Mouse (Mus musculus): ENCODE results near the gene Elovl6. TPM values are rescaled to one million over a fixed set of nuclear protein-coding genes. Genes with fewer than 3 reads are reported as not detected.

Elovl6 gene
- polyA plus RNA-seq, 1 experiment from 2014 or later, result 33.5 TPM

- WGBS, result 88% methylated on average over 3 of the region's 3 CpGs
- H3K4me3 ChIP-seq, result no peak overlapping the region
- H3K36me3 ChIP-seq (ENCODE audit: poor library complexity, severe bottlenecking), result no peaks in the 10 kb centered on the region
- H3K27me3 ChIP-seq, result no peaks in the 10 kb centered on the region
- H3K27ac ChIP-seq, result no peak overlapping the region
- H3K9me3 ChIP-seq (replicated peaks), result no peaks in the 10 kb centered on the region
- H3K4me1 ChIP-seq, result peaks cover 4% of the 10 kb centered on the region; the same call in 1 of the 2 replicates
- no peak overlapping the region for H3K9ac ChIP-seq
- ATAC-seq, result no peak
- no peak overlapping the region for H3K4me2 ChIP-seq
Measured at GRCm38 (mm10) chr3:129527046-129527445, 5.1 kb upstream of the Elovl6 start.

GRCm38 (mm10) chr3:129529311-129529710 lies 2.8 kb upstream of the Elovl6 start:
- Histone ChIP-seq H3K27ac (no peak overlapping the region), H3K4me3 (no peak overlapping the region), H3K9ac (no peak overlapping the region), H3K27me3 (no peaks in the 10 kb centered on the region), H3K9me3 (replicated peaks) (no peaks in the 10 kb centered on the region), H3K4me2 (no peak overlapping the region), H3K36me3 (ENCODE audit: poor library complexity, severe bottlenecking) (no peaks in the 10 kb centered on the region), H3K4me1 (peaks cover 5% of the 10 kb centered on the region; the same call in 1 of the 2 replicates)
- ATAC-seq, result no peak
- WGBS, result 57% methylated on average over 3 of the region's 3 CpGs

- Histone ChIP-seq H3K9me3 (replicated peaks) (no peaks in the 10 kb centered on the region), H3K27me3 (no peaks in the 10 kb centered on the region), H3K9ac (no peak overlapping the region), H3K4me1 (peaks cover 16% of the 10 kb centered on the region), H3K36me3 (ENCODE audit: poor library complexity, severe bottlenecking) (no peaks in the 10 kb centered on the region), H3K4me3 (no peak overlapping the region), H3K4me2 (no peak overlapping the region), H3K27ac (no peak overlapping the region)
- ATAC-seq, result no peak
- 96% methylated on average over 6 of the region's 6 CpGs for WGBS
Measured at GRCm38 (mm10) chr3:129530461-129530860, 1.7 kb upstream of the Elovl6 start.

GRCm38 (mm10) chr3:129532865-129533742 lies 949 bp downstream of the Elovl6 start:
- H3K27ac ChIP-seq, result peak overlapping the region; percentile 98
- no peaks in the 10 kb centered on the region for H3K36me3 ChIP-seq (ENCODE audit: poor library complexity, severe bottlenecking)
- WGBS, result under 1% methylated on average over 40 of the region's 40 CpGs
- H3K9ac ChIP-seq, result peak overlapping the region; percentile 98
- peaks cover 37% of the 10 kb centered on the region for H3K4me1 ChIP-seq
- H3K27me3 ChIP-seq, result no peaks in the 10 kb centered on the region
- H3K4me3 ChIP-seq, result peak overlapping the region; percentile 88
- 0 out of 2 replicates have a peak, but pooled peaks have one; percentile 8 for ATAC-seq
- peak overlapping the region; percentile 74 for H3K4me2 ChIP-seq
- H3K9me3 ChIP-seq (replicated peaks), result no peaks in the 10 kb centered on the region

- under 1% methylated on average over 54 of the region's 74 CpGs for WGBS
- H3K4me1 ChIP-seq, result peaks cover 44% of the 10 kb centered on the region
- H3K9ac ChIP-seq, result peak overlapping the region; percentile 98
- peak overlapping the region; percentile 98 for H3K27ac ChIP-seq
- H3K27me3 ChIP-seq, result no peaks in the 10 kb centered on the region
- H3K4me3 ChIP-seq, result peak overlapping the region; percentile 88
- H3K36me3 ChIP-seq (ENCODE audit: poor library complexity, severe bottlenecking), result no peaks in the 10 kb centered on the region
- H3K9me3 ChIP-seq (replicated peaks), result no peaks in the 10 kb centered on the region
- H3K4me2 ChIP-seq, result peak overlapping the region; percentile 74
- peak; percentile 36 for ATAC-seq
Measured at GRCm38 (mm10) chr3:129533743-129534530, 1.8 kb downstream of the Elovl6 start.

GRCm38 (mm10) chr3:129535444-129535843 lies 3.3 kb downstream of the Elovl6 start:
- Histone ChIP-seq H3K4me2 (peak overlapping the region; percentile 74), H3K4me3 (peak overlapping the region; percentile 88), H3K4me1 (peaks cover 44% of the 10 kb centered on the region), H3K9ac (peak overlapping the region; percentile 98), H3K27ac (peak overlapping the region; percentile 97), H3K36me3 (ENCODE audit: poor library complexity, severe bottlenecking) (no peaks in the 10 kb centered on the region), H3K27me3 (no peaks in the 10 kb centered on the region), H3K9me3 (replicated peaks) (no peaks in the 10 kb centered on the region)
- ATAC-seq, result no peak
- 11% methylated on average over 6 of the region's 6 CpGs for WGBS

GRCm38 (mm10) chr3:129536109-129536508 lies 4.0 kb downstream of the Elovl6 start:
- Histone ChIP-seq H3K27me3 (no peaks in the 10 kb centered on the region), H3K27ac (peak overlapping the region; percentile 97), H3K9ac (peak overlapping the region; percentile 98), H3K4me1 (peaks cover 44% of the 10 kb centered on the region), H3K9me3 (replicated peaks) (no peaks in the 10 kb centered on the region), H3K4me3 (peak overlapping the region; percentile 88), H3K36me3 (ENCODE audit: poor library complexity, severe bottlenecking) (peaks cover under 1% of the 10 kb centered on the region; the same call in 1 of the 2 replicates), H3K4me2 (peak overlapping the region; percentile 74)
- WGBS, result under 1% methylated on average over 11 of the region's 11 CpGs
- peak; percentile 95 for ATAC-seq

GRCm38 (mm10) chr3:129537954-129538353 lies 5.8 kb downstream of the Elovl6 start:
- Histone ChIP-seq H3K27me3 (no peaks in the 10 kb centered on the region), H3K9ac (no peak overlapping the region), H3K27ac (no peak overlapping the region), H3K36me3 (ENCODE audit: poor library complexity, severe bottlenecking) (peaks cover 19% of the 10 kb centered on the region), H3K9me3 (replicated peaks) (no peaks in the 10 kb centered on the region), H3K4me3 (no peak overlapping the region), H3K4me1 (peaks cover 39% of the 10 kb centered on the region), H3K4me2 (no peak overlapping the region)
- ATAC-seq, result no peak
- 44% methylated on average over 5 of the region's 5 CpGs for WGBS

GRCm38 (mm10) chr3:129540882-129541281 lies 8.7 kb downstream of the Elovl6 start:
- H3K9ac ChIP-seq, result no peak overlapping the region
- H3K27me3 ChIP-seq, result no peaks in the 10 kb centered on the region
- ATAC-seq, result no peak
- H3K4me1 ChIP-seq, result peaks cover 26% of the 10 kb centered on the region
- H3K4me2 ChIP-seq, result no peak overlapping the region
- no peak overlapping the region for H3K4me3 ChIP-seq
- no peak overlapping the region for H3K27ac ChIP-seq
- WGBS, result 87% methylated on average over 2 of the region's 2 CpGs
- H3K9me3 ChIP-seq (replicated peaks), result peaks cover 6% of the 10 kb centered on the region; the same call in 1 of the 2 replicates
- peaks cover 35% of the 10 kb centered on the region for H3K36me3 ChIP-seq (ENCODE audit: poor library complexity, severe bottlenecking)

GRCm38 (mm10) chr3:129541456-129541855 lies 9.3 kb downstream of the Elovl6 start:
- Histone ChIP-seq H3K4me3 (no peak overlapping the region), H3K27ac (no peak overlapping the region), H3K4me1 (peaks cover 30% of the 10 kb centered on the region), H3K9ac (no peak overlapping the region), H3K27me3 (no peaks in the 10 kb centered on the region), H3K36me3 (ENCODE audit: poor library complexity, severe bottlenecking) (peaks cover 35% of the 10 kb centered on the region), H3K9me3 (replicated peaks) (peaks cover 6% of the 10 kb centered on the region; the same call in 1 of the 2 replicates), H3K4me2 (no peak overlapping the region)
- WGBS, result 94% methylated on average over 11 of the region's 11 CpGs
- ATAC-seq, result no peak

GRCm38 (mm10) chr3:129543376-129543775 lies 11.2 kb downstream of the Elovl6 start:
- H3K27me3 ChIP-seq, result no peaks in the 10 kb centered on the region
- ATAC-seq, result no peak
- no peak overlapping the region for H3K27ac ChIP-seq
- no peak overlapping the region for H3K4me2 ChIP-seq
- no peak overlapping the region for H3K9ac ChIP-seq
- WGBS, result 97% methylated on average over 3 of the region's 3 CpGs
- peaks cover 35% of the 10 kb centered on the region for H3K36me3 ChIP-seq (ENCODE audit: poor library complexity, severe bottlenecking)
- peaks cover 17% of the 10 kb centered on the region for H3K4me1 ChIP-seq
- no peak overlapping the region for H3K4me3 ChIP-seq
- peaks cover 6% of the 10 kb centered on the region; the same call in 1 of the 2 replicates for H3K9me3 ChIP-seq (replicated peaks)

- Histone ChIP-seq H3K4me2 (no peak overlapping the region), H3K9me3 (replicated peaks) (peaks cover 6% of the 10 kb centered on the region; the same call in 1 of the 2 replicates), H3K4me1 (peaks cover 20% of the 10 kb centered on the region), H3K27ac (no peak overlapping the region), H3K36me3 (ENCODE audit: poor library complexity, severe bottlenecking) (peaks cover 35% of the 10 kb centered on the region), H3K9ac (no peak overlapping the region), H3K27me3 (no peaks in the 10 kb centered on the region), H3K4me3 (no peak overlapping the region)
- no peak for ATAC-seq
- WGBS, result 83% methylated on average over 1 of the region's 1 CpGs
Measured at GRCm38 (mm10) chr3:129544217-129544616, 12.1 kb downstream of the Elovl6 start.

All from forebrain, embryonic 13.5 days (tissue).